Mouse (Mus musculus) ES-E14 (cell line): Measurements from ENCODE around the gene BC055324. TPM values are rescaled to one million over a fixed set of nuclear protein-coding genes. Genes with fewer than 3 reads are reported as not detected.

Experiments
- DNase-seq: peaks from one replicate; pipeline ENCODE4 v3.0.0-alpha.2; 2013; ENCODE audit warnings: low read depth, low spot score
- H3K27ac ChIP-seq: 2 replicates; pipeline ENCODE4 v1.5.1; 2012; ENCODE audit warnings: low read depth, mild to moderate bottlenecking, low read length, moderate library complexity, mixed read lengths; ENCODE audit not compliant: poor library complexity, insufficient read depth, severe bottlenecking
- H3K36me3 ChIP-seq: 2 replicates; pipeline ENCODE4 v1.6.1; 2012; ENCODE audit warnings: mild to moderate bottlenecking, low read length, moderate library complexity, mixed read lengths; ENCODE audit not compliant: control insufficient read depth, poor library complexity, insufficient read depth, severe bottlenecking
- H3K4me1 ChIP-seq, 2 experiments: fragments of 150-350 bp in 1 of 2; sonication (generic) in 1 of 2; 2 replicates each; pipeline ENCODE4 v1.6.1; 2012; ENCODE audit warnings: low read length in 2 of 2, mild to moderate bottlenecking in 1 of 2, mixed read lengths in 1 of 2; ENCODE audit not compliant: control insufficient read depth in 2 of 2, insufficient read depth in 2 of 2, poor library complexity in 1 of 2
- H3K4me3 ChIP-seq, 2 experiments: fragments of 150-350 bp in 1 of 2; sonication (generic) in 1 of 2; 2 replicates each; pipeline ENCODE4 v1.5.1; 2012; ENCODE audit warnings: low read length in 2 of 2, low read depth in 1 of 2, mild to moderate bottlenecking in 1 of 2, mixed read lengths in 1 of 2; ENCODE audit not compliant: insufficient read depth in 1 of 2, poor library complexity in 1 of 2, severe bottlenecking in 1 of 2
- H3K9ac ChIP-seq: 2 replicates; pipeline ENCODE4 v1.6.1; 2012; ENCODE audit warnings: low read depth, mild to moderate bottlenecking, low read length, mixed read lengths; ENCODE audit not compliant: poor library complexity, insufficient read depth, severe bottlenecking
- H3K9me3 ChIP-seq: fragments of 150-350 bp; sonication (generic); 2 replicates; pipeline ENCODE4 v1.6.1; 2012; ENCODE audit warnings: low read depth, mild to moderate bottlenecking, low read length; ENCODE audit not compliant: control insufficient read depth, insufficient read depth
- CHD2 ChIP-seq: IDR thresholded peaks from 2 replicates; pipeline ENCODE4 v1.6.1; 2014; ENCODE audit warnings: mild to moderate bottlenecking, low read depth, low read length, inconsistent platforms
- HCFC1 ChIP-seq: IDR thresholded peaks from 2 replicates; pipeline ENCODE4 v1.6.1; 2012; ENCODE audit warnings: low read length, inconsistent platforms, borderline replicate concordance; ENCODE audit not compliant: insufficient read depth
- MAFK ChIP-seq: IDR thresholded peaks from 2 replicates; pipeline ENCODE4 v1.6.1; 2014; ENCODE audit warnings: mild to moderate bottlenecking, low read depth, low read length, inconsistent platforms; ENCODE audit not compliant: insufficient read depth
- ZC3H11A ChIP-seq: IDR thresholded peaks from 2 replicates; pipeline ENCODE4 v1.6.1; 2012; ENCODE audit warnings: low read depth, mild to moderate bottlenecking, inconsistent platforms, low read length, borderline replicate concordance
- ZNF384 ChIP-seq: IDR thresholded peaks from 2 replicates; pipeline ENCODE4 v1.6.1; 2012; ENCODE audit warnings: low read depth, low read length, inconsistent platforms
- in situ Hi-C, 2 experiments: fragments of 600-800 bp; cut with MboI; formaldehyde crosslinking; loops; one replicate each; pipeline ENCODE4 v1.15.1; 2025; ENCODE audit warnings: low sequenced_read_pairs in 2 of 2, inconsistent platforms in 1 of 2; ENCODE audit not compliant: unreplicated experiment in 2 of 2
- total RNA-seq: library from RNA; depleted of rRNA; stranded (reverse); fragments of 300-350 nt; gene quantifications from 2 replicates; pipeline ENCODE4 v1.2.3, GENCODE M21; 2012

The BC055324 gene
- total RNA-seq, 1 experiment, result 46.8 TPM

GRCm38 (mm10) chr1:163934591-163934990, 60.0 kb downstream of the BC055324 start:
- peaks cover 0 to 9% of the 10 kb centered on the region in 2 experiments; a peak in 2 of 4 replicates for H3K4me1 ChIP-seq
- DNase-seq, result no peak
- peaks cover 17% of the 10 kb centered on the region for H3K36me3 ChIP-seq
- no peak overlapping the region for H3K27ac ChIP-seq
- no peak for TF ChIP-seq MAFK
- no peak for TF ChIP-seq HCFC1
- TF ChIP-seq CHD2, result no peak
- TF ChIP-seq ZC3H11A, result no peak
- no peak for TF ChIP-seq ZNF384
- in situ Hi-C loops, result no loop called here
- no peak overlapping the region for H3K9ac ChIP-seq
- H3K9me3 ChIP-seq, result no peaks in the 10 kb centered on the region
- no peak overlapping the region for H3K4me3 ChIP-seq

- in situ Hi-C loops, result no loop called here
- Histone ChIP-seq H3K9ac (0 out of 2 replicates have a peak overlapping the region, but pooled peaks have one; percentile 10), H3K4me1 (peaks cover 0 to 12% of the 10 kb centered on the region in 2 experiments; a peak in 3 of 4 replicates), H3K36me3 (peaks cover 9% of the 10 kb centered on the region), H3K9me3 (no peaks in the 10 kb centered on the region), H3K4me3 (no peak overlapping the region), H3K27ac (no peak overlapping the region)
- TF ChIP-seq MAFK, result no peak
- TF ChIP-seq HCFC1, result no peak
- no peak for TF ChIP-seq ZNF384
- no peak for TF ChIP-seq ZC3H11A
- no peak for TF ChIP-seq CHD2
- DNase-seq, result no peak
These were observed 62.8 kb downstream of the BC055324 start for GRCm38 (mm10) chr1:163931801-163932200.

DNA sequence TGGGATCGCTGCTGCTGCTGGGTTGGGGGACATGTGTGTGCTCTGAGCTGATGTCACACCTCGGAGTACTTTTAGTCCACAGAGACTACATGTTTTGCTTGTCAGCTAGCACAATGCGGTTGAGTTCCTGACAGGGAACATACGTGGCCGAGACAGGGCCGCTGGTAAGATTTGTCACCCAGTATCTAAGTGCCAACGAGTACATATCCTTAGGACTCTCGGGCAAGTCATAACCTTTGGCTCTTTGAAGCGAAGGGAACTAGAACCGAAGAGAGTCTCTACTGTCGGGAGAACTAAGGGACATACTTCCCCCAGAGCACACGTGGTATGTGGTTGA, 64.2 kb downstream of the BC055324 start:
- no peak for TF ChIP-seq ZC3H11A
- TF ChIP-seq CHD2, result no peak
- no peak for TF ChIP-seq MAFK
- no peak for TF ChIP-seq ZNF384
- no peak for TF ChIP-seq HCFC1
- Histone ChIP-seq H3K4me3 (peak overlapping the region; percentile 90 to 97), H3K9me3 (no peaks in the 10 kb centered on the region), H3K9ac (peak overlapping the region; percentile 98), H3K4me1 (peaks cover 0 to 12% of the 10 kb centered on the region in 2 experiments; a peak in 3 of 4 replicates), H3K27ac (peak overlapping the region; percentile 3; the same call in 1 of the 2 replicates), H3K36me3 (peaks cover 3% of the 10 kb centered on the region)
- DNase-seq, result peak; percentile 16
- in situ Hi-C loops, result no loop called here

- TF ChIP-seq ZC3H11A (no peak), HCFC1 (peak; percentile 90), ZNF384 (no peak), CHD2 (no peak), MAFK (no peak)
- in situ Hi-C loops, result no loop called here
These were observed 64.7 kb downstream of the BC055324 start for GRCm38 (mm10) chr1:163929636-163930457.

More at GRCm38 (mm10) chr1:163929636-163930457, 64.7 kb downstream of the BC055324 start:
- Histone ChIP-seq H3K9me3 (no peaks in the 10 kb centered on the region), H3K4me1 (peaks cover 0 to 12% of the 10 kb centered on the region in 2 experiments; a peak in 3 of 4 replicates), H3K27ac (peak overlapping the region; percentile 35), H3K4me3 (peak overlapping the region; percentile 90 to 97), H3K36me3 (peaks cover 3% of the 10 kb centered on the region), H3K9ac (peak overlapping the region; percentile 98)
- DNase-seq, result peak; percentile 90
